Mouse (Mus musculus): ENCODE data around the gene Ndufs2.

GRCm38 (mm10) chr1:171229750-171230149 is 21.4 kb downstream of the Ndufs2 start:
- TF ChIP-seq CTCF (IDR thresholded peaks at IDR 0.05; ENCODE audit: control insufficient read depth, insufficient read depth, insufficient replicate concordance, low read depth, low read length) (no peak), POLR2A (IDR thresholded peaks at IDR 0.05; ENCODE audit: control insufficient read depth, low read depth, low read length) (no peak)
